Mouse (Mus musculus) left cerebral cortex, adult 8-10 months (tissue): ENCODE data around the gene Dtx3. TPM values are rescaled to one million over a fixed set of nuclear protein-coding genes. Genes with fewer than 3 reads are reported as not detected.
A peak's percentile ranks its signal among the peaks of the same experiment; 100 is the strongest.
"Not testable (repeated sequence)": the region's sequence is repeated elsewhere in the genome, so short reads cannot be mapped to it uniquely, and the experiment has no call there.

Source experiments
- DNase-seq, 2 experiments: peaks; one replicate each; pipeline ENCODE4 v3.0.0; 2022; ENCODE audit warnings: low spot score in 2 of 2
- total RNA-seq, 4 experiments: library from RNA; stranded (reverse); gene quantifications; 2 replicates each; pipeline ENCODE4 v1.2.4; 2022

The Dtx3 gene
- total RNA-seq, 4 experiments from 2014 or later = 211 to 218 (median 216) TPM

DNA sequence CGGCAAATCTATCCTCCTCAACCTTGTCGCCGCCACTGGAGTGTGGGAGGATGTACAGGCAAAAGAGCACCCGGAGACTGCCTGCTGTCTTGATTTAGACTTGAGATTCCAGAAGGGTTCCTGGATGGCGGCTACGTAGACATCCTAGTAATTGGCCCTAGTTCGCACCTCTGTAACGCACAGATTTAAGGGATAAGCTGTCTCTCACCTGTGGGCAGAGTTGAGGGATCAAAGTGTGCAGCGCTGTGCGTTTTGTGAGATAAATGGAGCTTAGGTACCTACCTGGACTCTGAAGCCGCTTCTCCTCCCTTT lies 29.2 kb downstream of the Dtx3 start:
- no peak for DNase-seq

DNA sequence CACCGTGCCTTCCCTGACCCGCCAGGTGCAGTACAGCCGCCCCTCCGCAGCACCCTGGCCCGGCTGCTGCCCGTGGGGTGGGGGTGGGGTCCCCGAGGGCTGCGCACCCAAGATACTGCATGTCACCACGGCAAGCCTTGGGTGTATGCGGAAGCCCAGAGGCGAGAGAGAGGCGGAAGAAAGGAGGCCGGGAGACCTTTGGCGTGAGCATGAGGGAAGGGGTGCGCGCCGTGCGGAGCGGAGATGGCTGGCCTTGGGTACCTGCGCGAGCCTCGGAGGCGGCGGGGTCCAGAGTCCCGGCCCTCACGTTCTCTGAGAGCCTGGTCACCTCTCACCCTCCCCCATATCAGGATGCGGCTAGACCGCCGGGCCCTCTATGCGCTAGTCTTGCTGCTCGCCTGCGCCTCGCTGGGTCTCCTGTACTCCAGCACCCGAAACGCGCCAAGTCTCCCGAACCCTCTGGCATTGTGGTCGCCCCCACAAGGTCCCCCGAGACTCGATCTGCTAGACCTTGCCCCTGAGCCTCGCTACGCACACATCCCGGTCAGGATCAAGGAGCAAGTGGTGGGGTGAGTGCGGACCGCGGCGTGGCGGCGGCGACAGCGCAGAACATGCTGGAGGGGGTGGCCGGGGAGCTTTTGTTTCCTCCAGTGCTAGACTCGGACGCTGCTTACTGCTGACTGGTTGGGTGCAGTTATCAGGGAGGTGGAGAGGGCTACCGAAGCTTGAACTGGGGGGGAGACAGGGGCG lies 29.7 kb downstream of the Dtx3 start:
- DNase-seq = no peak

DNA sequence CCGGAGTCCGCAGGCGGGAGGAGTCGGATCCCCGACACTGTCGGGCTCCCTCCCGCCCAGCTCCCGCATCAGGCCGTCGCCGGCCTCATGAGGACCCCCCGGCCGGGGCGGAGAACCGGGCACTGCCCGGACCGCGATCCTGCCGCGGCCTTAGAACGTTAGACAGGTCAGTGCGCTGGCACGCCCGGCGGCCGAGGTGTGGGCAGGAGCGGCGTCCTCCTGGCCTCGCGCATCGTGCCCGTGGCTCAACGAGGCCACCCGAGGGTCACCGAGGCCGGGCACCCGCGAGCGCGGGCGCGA lies 30.2 kb downstream of the Dtx3 start:
- no peak for DNase-seq

DNA sequence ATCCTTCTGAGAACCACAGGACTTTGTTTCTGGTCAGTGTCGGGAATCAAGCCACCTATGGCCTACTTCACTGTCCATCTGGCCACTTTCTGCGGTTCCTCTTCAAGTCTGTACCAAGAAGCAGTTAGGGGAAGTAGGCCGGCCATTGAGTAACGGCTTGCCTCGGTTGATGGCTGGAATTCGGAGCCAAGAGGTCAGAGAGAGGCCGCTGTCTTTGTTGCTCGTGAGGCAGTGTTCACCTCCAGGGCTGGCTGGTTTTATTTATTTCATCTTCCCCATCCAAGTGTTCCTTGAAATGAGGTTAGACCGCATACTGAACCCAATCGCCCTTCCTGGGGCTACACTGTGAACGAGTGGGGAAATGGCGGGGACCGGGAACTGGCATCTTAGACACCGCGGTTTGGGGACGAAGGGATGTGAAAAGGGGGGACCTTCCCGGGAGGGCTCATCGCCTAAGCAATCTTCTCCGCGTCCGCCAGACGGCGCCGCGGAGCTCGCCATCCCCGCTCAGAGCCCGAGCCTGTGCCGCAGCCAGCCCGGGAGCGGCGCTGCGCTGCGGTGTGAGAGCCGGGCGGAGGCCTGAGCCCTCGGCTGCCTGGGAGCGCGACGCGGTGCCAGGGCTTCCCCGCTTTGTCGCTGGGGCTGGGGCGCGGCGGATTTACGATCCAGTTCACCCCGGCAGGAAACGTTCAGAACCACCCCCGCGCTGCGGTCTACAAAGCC lies 30.7 kb downstream of the Dtx3 start, which contains the start of gene B4galnt1:
TSS of gene B4galnt1 (plus strand) at position 595 of the 723 bp plus-strand sequence.
- DNase-seq = peak; percentile 45 to 57

DNA sequence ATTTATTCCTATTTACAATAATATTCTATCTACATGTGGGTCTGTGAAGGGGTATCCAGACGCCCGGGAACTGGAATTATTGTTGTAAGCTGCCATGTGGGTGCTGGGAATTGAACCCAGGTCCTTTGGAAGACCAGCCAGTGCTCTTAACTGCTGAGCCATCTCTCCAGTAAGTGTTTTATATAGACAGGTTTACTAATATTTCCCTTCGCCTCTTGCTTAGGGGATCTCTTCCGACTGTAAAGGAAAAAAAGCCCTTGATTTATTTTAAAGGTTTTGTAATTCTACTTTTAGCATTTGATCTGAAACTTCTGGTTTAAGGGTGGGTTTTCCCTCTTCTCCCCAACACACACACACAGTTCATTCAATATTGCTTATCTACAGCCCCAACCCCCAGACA lies 31.3 kb downstream of the Dtx3 start:
- no peak for DNase-seq

DNA sequence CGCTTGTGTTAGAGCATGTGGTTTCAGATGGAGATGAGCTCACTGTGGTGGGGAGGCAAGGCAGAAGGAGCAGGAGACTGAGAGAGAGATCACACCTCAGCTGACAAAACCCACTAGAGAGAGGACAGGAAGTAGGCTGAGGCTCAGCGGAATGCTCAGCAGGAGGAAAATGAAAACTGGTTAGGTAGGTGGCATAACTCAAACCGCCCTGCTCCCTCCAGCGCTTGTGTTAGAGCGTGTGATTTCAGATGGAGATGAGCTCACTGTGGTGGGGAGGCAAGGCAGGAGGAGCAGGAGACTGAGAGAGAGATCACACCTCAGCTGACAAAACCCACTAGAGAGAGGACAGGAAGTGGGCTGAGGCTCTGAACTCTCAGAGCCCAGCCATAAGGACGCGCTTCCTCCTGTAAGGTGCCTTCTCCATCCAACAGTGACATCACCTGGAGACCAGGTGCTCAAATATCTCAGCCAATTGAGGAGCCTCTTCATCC lies 32.7 kb downstream of the Dtx3 start:
- not testable (repeated sequence) for DNase-seq

DNA sequence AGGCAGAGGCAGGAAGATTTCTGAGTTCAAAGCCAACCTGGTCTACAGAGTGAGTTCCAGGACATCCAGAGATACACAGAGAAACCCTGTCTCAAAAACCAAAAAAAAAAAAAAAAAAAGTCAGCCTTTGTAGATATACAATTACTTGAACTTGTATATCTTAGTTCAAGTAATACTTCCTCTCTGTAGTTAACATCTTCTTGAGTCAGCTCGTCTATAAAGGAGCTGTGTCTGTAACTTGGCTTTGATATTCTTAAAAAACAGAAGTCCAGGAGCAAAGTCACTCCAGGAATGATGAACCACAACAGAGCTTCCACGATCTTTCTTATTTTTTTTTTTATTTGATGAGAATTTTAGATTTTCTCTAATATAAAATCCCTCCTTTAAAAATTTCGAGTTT lies 34.8 kb downstream of the Dtx3 start:
- no peak for DNase-seq

DNA sequence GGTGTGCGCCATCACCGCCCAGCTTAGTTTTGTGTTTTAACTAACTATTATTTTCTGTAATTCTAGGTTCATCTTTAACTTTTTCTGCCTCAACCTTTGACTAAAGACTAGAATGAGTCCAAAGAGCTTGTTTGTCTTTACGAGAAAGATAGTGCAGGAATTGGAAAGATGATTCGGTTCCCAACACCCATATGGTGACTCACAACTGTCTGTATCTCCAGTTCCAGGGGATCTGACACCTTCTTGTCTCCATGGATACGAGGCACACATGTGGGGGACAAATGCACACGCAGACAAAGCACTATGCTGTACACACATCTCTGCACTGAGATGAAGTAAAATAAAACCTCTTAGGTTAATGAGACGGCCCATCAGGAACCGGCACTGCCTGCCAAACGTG lies 35.4 kb downstream of the Dtx3 start:
- no peak for DNase-seq

DNA sequence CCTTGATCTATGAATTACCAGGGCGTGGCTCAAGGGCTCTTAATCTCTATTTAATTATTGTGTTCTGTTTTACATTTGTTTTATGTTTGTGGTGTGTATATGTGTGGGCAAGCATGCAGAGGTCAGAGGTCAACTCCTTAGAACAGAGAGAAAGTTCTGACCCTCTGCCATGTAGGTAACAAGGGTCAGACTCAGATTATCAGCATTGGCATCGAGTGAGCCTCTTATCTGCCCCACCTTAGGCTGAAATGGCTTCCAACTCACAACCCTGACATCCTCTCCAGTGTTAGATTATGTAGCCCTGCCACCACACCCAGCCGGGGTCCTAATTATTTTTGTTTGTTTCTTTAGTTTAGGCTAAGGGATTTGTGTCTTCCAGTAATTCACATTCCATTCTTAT lies 37.1 kb downstream of the Dtx3 start:
- DNase-seq = no peak

DNA sequence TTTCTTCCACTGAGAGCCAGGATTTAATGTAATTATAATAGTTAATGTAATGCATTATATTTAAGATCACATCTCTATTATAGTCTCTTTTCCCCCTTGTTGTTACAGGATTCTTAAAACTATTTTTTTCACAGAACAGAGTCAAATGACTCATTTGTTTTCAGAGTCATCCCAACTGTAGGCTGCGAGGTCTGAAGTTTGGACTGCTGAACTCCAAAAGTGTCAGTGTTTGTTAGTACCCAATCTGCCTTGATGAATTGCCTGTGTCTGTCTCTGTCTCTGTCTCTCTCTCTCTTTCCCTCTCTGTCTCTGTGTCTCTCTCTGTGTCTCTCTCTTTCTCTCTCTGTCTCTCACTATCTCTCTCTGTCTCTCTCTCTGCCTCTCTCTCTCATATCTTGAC lies 39.0 kb downstream of the Dtx3 start:
- DNase-seq = no peak

DNA sequence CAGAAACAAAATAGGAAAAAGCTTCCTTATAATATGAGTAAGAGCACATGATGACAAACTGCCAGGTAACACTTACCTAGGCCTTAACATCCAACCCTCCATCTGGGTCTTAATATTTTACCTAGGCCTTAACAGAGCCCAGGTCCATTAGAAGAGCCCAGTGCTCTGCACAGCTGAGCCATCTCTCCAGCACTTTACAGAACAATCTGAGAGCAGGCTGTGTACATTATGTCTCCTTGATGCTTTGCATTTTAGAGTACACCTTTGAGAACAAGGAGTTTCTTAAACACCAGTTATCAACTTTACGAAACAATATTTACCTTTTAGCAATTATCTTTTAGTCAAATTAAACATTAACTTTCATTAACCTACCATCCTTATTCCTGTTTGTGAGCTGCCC lies 39.4 kb downstream of the Dtx3 start:
- no peak for DNase-seq

DNA sequence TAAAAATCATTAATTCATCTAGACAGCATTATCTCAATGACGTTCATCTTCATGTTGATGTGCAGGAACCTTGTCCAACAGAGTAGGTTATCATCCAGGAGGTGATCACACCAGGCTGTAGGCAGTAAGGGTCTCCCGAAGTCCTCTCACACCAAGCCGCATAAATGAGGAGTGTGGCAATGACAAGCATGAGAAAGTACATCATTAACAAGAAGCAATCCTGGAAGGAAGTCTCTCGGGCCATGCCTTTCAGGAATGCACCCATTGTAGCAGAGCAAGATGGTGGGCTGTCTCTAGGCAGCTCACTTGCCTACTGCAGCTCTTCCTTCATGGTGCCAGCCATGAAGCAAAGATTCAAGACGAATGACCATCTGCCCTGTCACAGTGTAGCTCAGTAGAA lies 40.9 kb downstream of the Dtx3 start:
- no peak for DNase-seq

DNA sequence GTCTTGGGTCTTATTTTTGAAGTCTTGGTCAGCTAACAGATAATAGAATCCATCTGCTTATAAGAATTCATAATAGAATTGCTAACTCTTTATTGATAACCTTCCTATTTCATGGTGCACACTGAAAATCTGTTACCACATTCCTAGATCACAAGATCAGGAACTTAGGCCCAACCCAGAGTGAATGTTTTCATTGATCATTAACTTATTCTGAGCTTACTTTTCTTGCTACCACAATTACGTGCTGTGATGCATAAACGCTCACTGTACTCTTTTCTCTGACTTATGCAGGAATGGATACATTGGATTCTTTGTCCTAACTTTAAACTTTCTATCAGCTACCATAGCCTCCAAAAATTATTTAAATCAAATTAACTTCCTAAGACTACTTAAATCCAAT lies 41.3 kb downstream of the Dtx3 start:
- no peak for DNase-seq

DNA sequence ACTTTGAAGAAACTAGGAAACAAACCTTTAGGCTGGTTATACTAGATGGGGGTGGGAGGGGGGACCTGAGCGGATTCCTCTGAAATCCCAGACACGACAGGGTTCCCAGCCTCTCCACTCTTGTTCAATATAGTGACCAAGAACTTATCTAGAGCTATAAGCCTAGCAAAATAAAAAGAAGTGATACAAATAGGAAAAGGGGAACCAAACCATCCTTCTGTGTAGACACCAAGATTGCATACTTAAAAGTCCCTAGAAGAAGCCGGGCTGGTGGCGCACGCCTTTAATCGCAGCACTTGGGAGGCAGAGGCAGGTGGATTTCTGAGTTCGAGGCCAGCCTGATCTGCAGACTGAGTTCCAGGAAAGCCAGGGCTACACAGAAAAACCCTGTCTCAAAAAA lies 42.2 kb downstream of the Dtx3 start:
- no peak for DNase-seq

DNA sequence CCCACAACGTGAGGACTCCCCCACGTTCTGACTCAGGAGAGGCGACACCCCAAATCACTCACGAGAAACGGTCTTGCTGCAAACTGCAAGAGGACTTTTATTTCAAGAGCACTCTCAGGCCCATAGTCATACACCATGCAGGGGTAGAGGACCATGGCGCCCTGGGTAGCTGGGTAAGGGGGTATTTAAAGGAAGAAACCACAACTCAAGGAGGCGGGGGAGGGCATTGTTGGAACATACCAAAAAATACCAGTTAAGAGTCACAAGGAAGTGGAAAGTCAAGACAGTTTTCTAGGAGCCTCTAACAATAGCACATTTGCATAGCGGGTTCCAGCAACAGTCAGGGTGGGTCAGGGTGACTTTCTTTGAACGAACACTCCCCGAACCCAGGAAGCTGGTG lies 43.0 kb downstream of the Dtx3 start:
- not testable (repeated sequence) for DNase-seq

DNA sequence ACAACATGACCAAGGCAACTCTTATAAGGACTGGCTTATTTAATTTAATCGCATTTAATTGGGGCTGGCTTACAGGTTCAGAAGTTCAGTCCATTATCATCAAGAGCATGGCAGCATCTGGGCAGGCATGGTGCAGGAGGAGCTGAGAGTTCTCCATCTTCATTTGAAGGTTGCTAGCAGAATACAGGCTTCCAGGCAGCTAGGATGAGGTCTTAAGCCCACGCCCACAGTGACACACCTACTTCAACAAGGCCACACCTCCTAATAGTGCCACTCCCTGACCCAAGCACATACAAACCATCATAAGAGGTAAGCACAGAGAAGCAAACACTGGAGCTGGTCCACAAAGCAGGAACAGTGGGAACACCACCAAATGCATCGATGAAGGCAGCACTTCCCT lies 44.3 kb downstream of the Dtx3 start:
- DNase-seq = not testable (repeated sequence)

DNA sequence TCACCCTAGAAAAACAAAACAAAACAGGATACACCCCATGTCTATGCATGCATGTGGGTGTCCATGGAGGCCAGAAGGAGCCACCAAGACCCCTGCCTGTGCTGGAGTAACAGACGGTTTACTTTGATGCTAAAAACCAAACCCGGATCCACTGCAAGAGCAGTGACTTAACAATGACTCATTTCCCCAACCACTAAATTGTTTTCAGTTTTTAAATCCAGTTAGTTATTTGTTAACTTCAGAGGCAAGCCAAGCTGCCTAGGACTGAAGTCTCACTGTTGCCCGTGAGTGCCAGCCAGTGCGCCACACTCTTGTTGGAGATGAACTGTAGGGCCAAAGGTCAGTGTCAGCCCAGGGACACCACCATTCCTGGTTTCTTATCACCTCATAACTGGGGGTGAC lies 45.1 kb downstream of the Dtx3 start:
- no peak for DNase-seq

DNA sequence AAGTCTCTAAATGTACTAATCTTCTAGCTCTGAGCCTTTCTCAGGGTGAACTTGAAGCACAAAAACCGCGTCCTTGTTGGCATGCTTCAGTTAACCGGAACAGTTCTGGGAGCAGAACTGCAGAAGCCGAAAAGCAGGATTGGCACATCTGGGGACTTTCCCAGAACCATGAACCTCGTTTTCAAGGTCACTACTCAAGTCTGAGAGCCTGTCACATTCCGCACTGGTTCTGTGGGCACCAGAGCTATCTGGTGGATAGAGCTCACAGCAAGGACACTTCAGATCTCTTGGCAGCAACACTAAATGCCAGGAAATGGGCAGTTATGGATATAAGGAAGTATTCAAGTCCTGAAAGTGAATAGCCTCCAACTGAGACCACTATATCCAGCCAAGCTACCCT lies 48.4 kb downstream of the Dtx3 start:
- DNase-seq = no peak

DNA sequence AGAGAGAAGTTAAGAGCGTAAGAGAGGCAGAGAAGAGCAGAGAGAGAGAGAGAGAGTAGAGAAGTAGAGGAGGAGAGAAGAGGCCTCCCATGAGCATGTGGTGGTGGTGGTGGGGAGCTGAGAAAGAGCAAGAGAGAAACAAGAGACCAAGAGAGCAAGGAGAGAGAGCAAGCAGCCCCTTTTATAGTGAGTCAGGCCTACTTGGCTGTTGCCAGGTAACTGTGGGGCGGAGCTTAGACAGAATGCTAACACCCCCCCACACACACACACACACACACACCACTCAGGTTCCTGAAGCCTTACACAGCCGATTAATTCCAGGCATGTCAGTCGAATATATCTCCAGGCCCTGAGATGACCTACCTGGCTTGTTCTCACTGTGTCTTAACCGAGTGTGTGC lies 50.2 kb downstream of the Dtx3 start:
- DNase-seq = no peak

DNA sequence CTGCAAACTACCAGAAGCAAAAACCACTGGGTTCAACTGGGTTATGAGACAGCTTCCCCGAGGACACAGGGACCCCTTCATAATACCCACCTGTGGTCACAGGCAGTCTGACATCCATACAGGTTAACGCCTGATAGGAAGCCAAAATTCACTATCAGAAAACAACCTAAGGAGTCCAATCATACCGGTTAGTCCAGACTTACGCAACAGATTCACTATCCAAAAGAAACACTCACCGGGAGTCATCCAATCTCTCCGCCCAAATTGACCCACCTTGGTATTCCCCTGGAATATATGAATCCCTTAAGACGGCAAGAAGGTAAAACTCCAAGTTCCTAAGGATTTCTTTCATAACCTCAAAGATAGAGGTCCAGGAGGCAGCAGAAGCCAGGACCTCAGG lies 51.0 kb downstream of the Dtx3 start:
- DNase-seq = no peak

DNA sequence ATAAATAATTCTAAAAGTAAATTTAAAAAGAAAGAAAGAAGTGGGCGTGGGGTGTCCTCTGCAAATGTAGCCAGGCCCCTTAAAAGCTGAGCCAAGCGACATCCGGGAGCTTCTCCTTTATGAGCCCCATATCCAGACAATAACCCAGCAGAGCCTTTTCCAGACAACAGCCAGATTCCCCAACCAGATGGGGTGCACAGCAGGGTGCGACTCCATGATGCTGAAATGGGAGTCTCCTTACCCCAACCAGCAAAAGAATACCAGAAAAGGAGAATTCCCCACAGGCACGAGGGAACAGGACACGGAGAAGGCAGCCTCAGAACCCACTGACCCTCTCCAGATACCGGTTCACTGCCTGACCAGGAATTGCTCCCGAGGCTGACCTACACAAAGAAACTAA lies 52.3 kb downstream of the Dtx3 start:
- no peak for DNase-seq

DNA sequence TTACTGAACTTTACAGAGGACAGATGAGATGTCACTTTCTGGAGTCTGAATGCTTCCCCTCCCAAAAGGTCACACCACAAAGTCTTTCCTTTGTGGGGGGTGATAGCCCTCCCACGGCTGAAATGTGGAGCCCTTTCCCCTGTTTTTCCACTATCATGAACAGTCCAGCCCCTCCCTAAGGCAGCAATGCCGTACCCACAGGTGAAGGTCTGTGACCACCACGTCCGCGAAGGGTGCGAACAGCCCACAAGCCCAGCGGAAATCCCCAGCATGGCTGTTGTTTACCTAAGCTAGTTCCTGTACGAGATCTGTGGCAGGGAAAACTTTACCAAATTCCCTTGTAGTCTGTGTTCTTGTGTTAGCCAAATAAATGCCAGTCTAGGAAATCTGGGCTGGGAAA lies 54.0 kb downstream of the Dtx3 start:
- DNase-seq = no peak

DNA sequence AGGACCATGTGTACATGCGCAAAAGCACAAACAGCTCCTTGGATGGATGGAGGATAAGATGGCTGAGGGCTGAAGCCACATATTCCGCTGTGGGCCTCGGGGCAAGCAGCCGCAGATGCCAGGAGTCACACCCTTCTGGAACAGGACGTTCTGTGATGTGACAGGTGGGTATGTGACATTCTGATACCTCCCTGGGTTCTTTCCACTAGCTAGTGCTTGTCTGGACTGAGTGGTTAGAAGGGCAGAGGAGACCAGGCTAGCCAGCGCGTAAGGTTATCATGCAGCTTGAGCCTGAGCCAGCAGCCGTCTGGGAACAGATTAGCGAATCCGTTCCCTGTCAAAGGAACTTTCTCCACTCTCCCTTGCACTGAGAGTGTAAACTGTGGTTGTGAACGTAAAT lies 54.6 kb downstream of the Dtx3 start:
- DNase-seq = no peak
